Mouse (Mus musculus): Measurements from ENCODE around the gene Sdhaf1. TPM values are rescaled to one million over a fixed set of nuclear protein-coding genes. Genes with fewer than 3 reads are reported as not detected.
A peak's percentile ranks its signal among the peaks of the same experiment; 100 is the strongest.

Gene Sdhaf1
- polyA plus RNA-seq, 1 experiment = 14.2 TPM

DNA sequence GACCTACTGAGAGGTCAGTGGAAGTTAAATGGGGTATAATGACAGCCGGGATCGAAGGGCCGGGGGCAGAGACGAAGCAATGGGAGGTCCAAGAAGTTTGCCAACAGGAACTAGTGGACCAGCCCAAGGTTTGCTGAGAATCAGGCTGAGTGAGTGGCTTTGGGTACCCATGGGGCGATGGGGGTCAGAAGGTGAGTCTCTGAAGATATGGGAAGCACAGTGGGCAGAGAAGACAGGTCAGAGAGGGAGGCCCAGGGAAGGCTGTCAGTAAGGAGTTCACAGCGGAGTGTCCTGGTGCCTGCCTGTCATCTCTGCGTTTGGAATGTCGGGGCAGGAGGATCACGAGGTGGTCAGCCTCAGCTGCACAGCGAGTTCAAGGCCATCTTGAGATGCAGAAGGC is 4.7 kb upstream of the Sdhaf1 start:
- no peak overlapping the region for H3K4me3 ChIP-seq (replicated peaks; ENCODE audit: extremely low read depth, low read depth, low read length)
- WGBS = 60% methylated on average over 10 of the region's 10 CpGs
- no peak for TF ChIP-seq CTCF (IDR thresholded peaks at IDR 0.05; ENCODE audit: insufficient read depth, low read length)
- no peak for TF ChIP-seq POLR2A (IDR thresholded peaks at IDR 0.05; ENCODE audit: borderline replicate concordance, extremely low read depth, low read depth, low read length)
- no peak for DNase-seq
- H3K4me1 ChIP-seq (ENCODE audit: control insufficient read depth, insufficient read depth, low read length) = no peaks in the 10 kb centered on the region; the same call in none of the 2 replicates

DNA sequence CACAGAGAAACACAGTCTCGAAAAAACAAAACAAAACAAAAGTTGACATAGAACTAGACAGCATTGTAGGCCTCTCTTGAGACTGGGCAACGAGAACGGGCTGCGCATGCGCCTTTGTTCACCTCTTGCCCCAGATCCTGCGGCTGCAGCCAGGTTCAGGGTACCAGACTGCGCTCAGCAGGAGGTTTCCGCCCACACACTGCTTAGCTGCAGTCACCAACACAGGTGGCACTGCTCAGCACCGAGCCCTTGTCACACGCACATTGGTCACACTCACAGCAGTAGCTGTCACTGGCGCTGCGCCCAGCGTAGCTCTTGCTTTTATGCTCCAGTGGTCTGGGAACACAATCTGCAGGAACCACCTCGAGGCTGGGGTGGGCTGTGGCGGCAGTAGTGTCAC is 3.4 kb upstream of the Sdhaf1 start:
- Histone ChIP-seq H3K4me3 (replicated peaks; ENCODE audit: extremely low read depth, low read depth, low read length) (no peak overlapping the region), H3K4me1 (ENCODE audit: control insufficient read depth, insufficient read depth, low read length) (peaks cover 5% of the 10 kb centered on the region)
- TF ChIP-seq CTCF (IDR thresholded peaks at IDR 0.05; ENCODE audit: insufficient read depth, low read length) = no peak
- WGBS = 45% methylated on average over 15 of the region's 15 CpGs
- no peak for DNase-seq

DNA sequence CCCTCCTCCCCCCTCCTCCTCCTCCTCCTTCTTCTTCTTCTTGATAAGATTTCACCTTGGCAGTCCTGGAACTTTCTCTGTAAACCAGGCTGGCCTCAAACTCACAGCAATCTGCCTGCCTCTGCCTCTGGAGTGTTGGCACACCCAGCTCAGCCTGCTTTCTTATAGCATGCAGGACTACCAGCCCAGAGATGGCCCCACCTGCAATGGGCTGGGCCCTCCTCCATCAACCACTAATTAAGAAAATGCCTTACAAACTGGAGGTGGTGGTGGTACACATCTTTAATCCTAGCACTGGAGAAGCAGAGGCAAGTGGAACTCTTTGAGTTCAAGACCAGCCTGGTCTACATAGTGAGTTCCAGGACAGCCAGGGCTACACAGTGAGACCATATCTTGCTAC is 2.7 kb upstream of the Sdhaf1 start:
- Histone ChIP-seq H3K4me1 (ENCODE audit: control insufficient read depth, insufficient read depth, low read length) (peaks cover 5% of the 10 kb centered on the region), H3K4me3 (replicated peaks; ENCODE audit: extremely low read depth, low read depth, low read length) (no peak overlapping the region)
- no peak for TF ChIP-seq CTCF (IDR thresholded peaks at IDR 0.05; ENCODE audit: insufficient read depth, low read length)
- no peak for TF ChIP-seq POLR2A (IDR thresholded peaks at IDR 0.05; ENCODE audit: borderline replicate concordance, extremely low read depth, low read depth, low read length)
- DNase-seq = no peak

DNA sequence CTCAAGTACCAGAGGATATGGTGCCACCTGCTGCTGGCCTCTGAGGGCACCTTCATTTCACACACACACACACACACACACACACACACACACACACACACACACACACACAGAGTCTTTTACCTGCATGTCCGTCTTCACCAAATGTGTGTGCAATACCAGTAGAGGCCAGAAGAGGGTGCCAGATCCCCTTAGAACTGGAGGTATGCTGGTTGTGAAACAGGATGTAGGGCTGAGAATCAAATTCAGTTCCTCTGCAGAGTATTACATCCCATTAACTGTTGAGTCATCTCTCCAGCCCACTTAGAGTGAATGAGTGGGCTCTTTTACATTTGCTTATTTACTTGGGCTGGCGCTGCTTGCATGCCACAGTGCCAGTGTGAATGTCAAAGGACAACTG is 1.7 kb upstream of the Sdhaf1 start:
- TF ChIP-seq CTCF (IDR thresholded peaks at IDR 0.05; ENCODE audit: insufficient read depth, low read length) (peak; percentile 17; the same call in 1 of the 2 replicates), POLR2A (IDR thresholded peaks at IDR 0.05; ENCODE audit: borderline replicate concordance, extremely low read depth, low read depth, low read length) (no peak)
- Histone ChIP-seq H3K4me3 (replicated peaks; ENCODE audit: extremely low read depth, low read depth, low read length) (no peak overlapping the region), H3K4me1 (ENCODE audit: control insufficient read depth, insufficient read depth, low read length) (peaks cover 9% of the 10 kb centered on the region)
- 46% methylated on average over 2 of the region's 2 CpGs for WGBS
- peak; percentile 26 for DNase-seq

- no peak overlapping the region for H3K4me3 ChIP-seq (replicated peaks; ENCODE audit: extremely low read depth, low read depth, low read length)
- WGBS = 85% methylated on average over 5 of the region's 5 CpGs
- H3K4me1 ChIP-seq (ENCODE audit: control insufficient read depth, insufficient read depth, low read length) = peaks cover 9% of the 10 kb centered on the region
- no peak for TF ChIP-seq POLR2A (IDR thresholded peaks at IDR 0.05; ENCODE audit: borderline replicate concordance, extremely low read depth, low read depth, low read length)
- no peak for TF ChIP-seq CTCF (IDR thresholded peaks at IDR 0.05; ENCODE audit: insufficient read depth, low read length)
- DNase-seq = no peak
Observed at GRCm38 (mm10) chr7:30324300-30324944, 727 bp upstream of the Sdhaf1 start.

DNA sequence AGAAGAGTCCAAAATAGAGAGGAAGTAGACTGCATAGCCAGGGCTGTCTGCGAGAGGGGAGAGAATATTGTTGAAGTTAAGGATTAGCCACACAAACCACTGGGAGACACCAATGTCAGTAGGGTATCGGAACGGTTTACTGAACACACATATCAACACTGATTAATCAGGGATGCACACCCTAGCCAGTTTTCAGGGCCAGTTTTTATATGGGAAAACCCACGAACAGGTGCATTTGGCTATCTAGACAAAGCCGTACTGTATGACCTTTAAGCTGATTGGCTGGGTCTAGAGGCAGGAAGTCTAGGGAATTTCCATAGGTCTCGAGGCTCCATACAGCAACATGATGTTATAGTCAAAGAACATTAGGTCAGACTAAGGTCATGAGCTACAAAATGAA is 830 bp downstream of the Sdhaf1 start:
- WGBS = 20% methylated on average over 6 of the region's 6 CpGs
- Histone ChIP-seq H3K4me3 (replicated peaks; ENCODE audit: extremely low read depth, low read depth, low read length) (no peak overlapping the region), H3K4me1 (ENCODE audit: control insufficient read depth, insufficient read depth, low read length) (peaks cover 9% of the 10 kb centered on the region)
- no peak for DNase-seq
- TF ChIP-seq POLR2A (IDR thresholded peaks at IDR 0.05; ENCODE audit: borderline replicate concordance, extremely low read depth, low read depth, low read length) (no peak), CTCF (IDR thresholded peaks at IDR 0.05; ENCODE audit: insufficient read depth, low read length) (no peak)

- under 1% methylated on average over 20 of the region's 20 CpGs for WGBS
- no peak for TF ChIP-seq CTCF (IDR thresholded peaks at IDR 0.05; ENCODE audit: insufficient read depth, low read length)
- peak; percentile 74 for TF ChIP-seq POLR2A (IDR thresholded peaks at IDR 0.05; ENCODE audit: borderline replicate concordance, extremely low read depth, low read depth, low read length)
- H3K4me1 ChIP-seq (ENCODE audit: control insufficient read depth, insufficient read depth, low read length) = peaks cover 9% of the 10 kb centered on the region
- peak overlapping the region; percentile 66 for H3K4me3 ChIP-seq (replicated peaks; ENCODE audit: extremely low read depth, low read depth, low read length)
- peak; percentile 97 for DNase-seq
Observed at GRCm38 (mm10) chr7:30322285-30322667, 1.4 kb downstream of the Sdhaf1 start.

DNA sequence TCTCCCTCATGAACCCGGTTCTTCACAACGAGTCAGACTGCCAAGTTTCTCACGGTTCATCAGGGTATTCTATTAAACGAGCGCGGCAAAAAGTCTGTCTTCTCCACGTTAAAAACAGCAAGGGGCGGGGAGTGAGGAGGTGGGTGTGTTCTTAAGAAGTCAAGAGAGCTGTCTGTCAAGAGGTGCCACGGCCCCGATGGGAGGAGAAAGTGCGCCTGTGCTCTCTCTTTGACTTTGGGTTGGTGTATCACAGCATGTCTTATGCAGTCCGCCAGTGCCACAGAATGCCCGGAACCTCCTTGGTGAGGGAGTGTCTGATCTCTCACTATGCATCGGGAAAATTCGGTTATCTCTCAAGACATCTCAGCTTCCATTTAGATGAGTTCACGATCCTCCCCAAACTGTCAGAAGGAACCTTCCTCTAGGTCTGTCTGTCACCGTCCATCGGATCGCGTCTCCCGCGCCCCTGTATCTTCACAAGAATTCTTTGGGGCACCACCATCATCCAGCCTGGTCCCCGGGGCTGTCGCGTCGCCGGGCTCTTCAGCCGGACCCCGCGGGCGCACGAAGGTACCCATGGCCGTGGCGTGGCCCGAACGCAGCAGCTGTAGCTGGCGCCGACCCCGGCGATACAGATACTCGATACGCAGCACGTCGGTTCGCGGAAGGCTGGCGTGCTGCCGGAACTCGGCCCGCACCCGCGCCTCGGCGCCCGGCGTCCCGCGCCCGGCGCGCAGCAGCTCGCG is 2.0 kb downstream of the Sdhaf1 start, which contains the start of gene E130208F15Rik:
Gene E130208F15Rik, plus strand, starts transcription at position 202 of the 746 bp plus-strand sequence.
- H3K4me1 ChIP-seq (ENCODE audit: control insufficient read depth, insufficient read depth, low read length) = peaks cover 9% of the 10 kb centered on the region
- peak within 1 kb of the TSS; percentile 66 for H3K4me3 ChIP-seq (replicated peaks; ENCODE audit: extremely low read depth, low read depth, low read length)
- WGBS = under 1% methylated on average over 63 of the region's 63 CpGs
- TF ChIP-seq POLR2A (IDR thresholded peaks at IDR 0.05; ENCODE audit: borderline replicate concordance, extremely low read depth, low read depth, low read length) = peak; percentile 76; the same call in 1 of the 2 replicates
- TF ChIP-seq CTCF (IDR thresholded peaks at IDR 0.05; ENCODE audit: insufficient read depth, low read length) = no peak
- DNase-seq = peak; percentile 64

- Histone ChIP-seq H3K4me3 (replicated peaks; ENCODE audit: extremely low read depth, low read depth, low read length) (no peak overlapping the region), H3K4me1 (ENCODE audit: control insufficient read depth, insufficient read depth, low read length) (peaks cover 9% of the 10 kb centered on the region)
- 78% methylated on average over 2 of the region's 2 CpGs for WGBS
- no peak for DNase-seq
- TF ChIP-seq POLR2A (IDR thresholded peaks at IDR 0.05; ENCODE audit: borderline replicate concordance, extremely low read depth, low read depth, low read length) = no peak
- TF ChIP-seq CTCF (IDR thresholded peaks at IDR 0.05; ENCODE audit: insufficient read depth, low read length) = no peak
Observed at GRCm38 (mm10) chr7:30320946-30321345, 2.7 kb downstream of the Sdhaf1 start.

DNA sequence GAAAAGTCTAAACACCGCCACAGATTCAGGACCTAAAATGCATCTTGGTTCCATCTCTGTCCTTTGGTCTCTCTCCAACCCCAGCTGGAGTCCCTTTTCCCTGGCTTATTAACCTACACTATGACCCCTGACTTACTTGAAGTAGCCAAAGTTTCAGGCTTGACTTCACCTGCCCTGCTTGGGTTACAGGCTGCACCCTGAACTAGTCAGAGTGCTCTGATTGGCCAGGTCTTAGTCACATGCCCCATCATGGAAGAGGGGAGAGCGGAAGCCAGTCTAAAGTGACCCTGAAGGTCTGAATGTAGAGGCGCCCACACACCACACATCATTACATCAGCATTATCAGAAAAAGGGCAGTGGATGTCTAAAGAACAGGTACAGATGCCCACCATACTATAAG is 5.6 kb downstream of the Sdhaf1 start:
- DNase-seq = no peak
- 93% methylated on average over 3 of the region's 3 CpGs for WGBS
- no peak overlapping the region for H3K4me3 ChIP-seq (replicated peaks; ENCODE audit: extremely low read depth, low read depth, low read length)

More for the DNA sequence above, 5.6 kb downstream of the Sdhaf1 start:
- peaks cover 9% of the 10 kb centered on the region for H3K4me1 ChIP-seq (ENCODE audit: control insufficient read depth, insufficient read depth, low read length)
- TF ChIP-seq CTCF (IDR thresholded peaks at IDR 0.05; ENCODE audit: insufficient read depth, low read length) = no peak
- no peak for TF ChIP-seq POLR2A (IDR thresholded peaks at IDR 0.05; ENCODE audit: borderline replicate concordance, extremely low read depth, low read depth, low read length)
